15 mouse cellular contexts compared by ENCODE assay signal in the genomic region with DNA sequence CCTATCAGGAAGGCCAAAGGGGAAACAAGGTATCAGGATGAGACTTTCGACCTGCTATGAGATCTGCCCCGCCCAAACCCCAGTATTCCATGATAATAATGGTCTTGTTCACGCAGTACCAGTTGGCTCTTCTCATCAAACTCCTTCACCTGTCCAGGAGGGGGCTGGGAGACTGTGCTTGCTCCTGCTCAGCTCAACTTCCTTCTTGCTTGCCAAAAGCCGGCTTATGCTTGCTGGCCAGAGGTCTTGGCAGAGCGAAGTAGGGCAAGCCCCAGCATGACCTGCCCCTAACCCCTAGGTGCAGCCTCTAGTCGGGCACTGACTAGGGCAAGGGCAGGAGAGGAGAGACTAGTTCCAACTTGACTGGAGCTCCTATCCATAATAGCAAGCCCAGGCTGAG.
A peak's percentile ranks its signal among the peaks of the same experiment; 100 is the strongest.
DNase-seq lines count a peak whose midpoint lies in the region; ATAC-seq and TF ChIP-seq lines count a peak whose summit lies in the region.
"Had no signal": no experiment of that assay in that cellular context is flagged by ENCODE, and none has a peak within 500 bp of the region (broad histone marks: within the 10 kb centered on the region; RNA-seq: fewer than 3 reads in every experiment).

No protein-coding gene starts in this region.

- peak; percentile 19; the same call in 1 of the 2 replicates for TF ChIP-seq CTCF in small intestine, adult 2 months (IDR thresholded peaks at IDR 0.05; ENCODE audit: extremely low read depth, insufficient read length, insufficient replicate concordance, low read depth, low read length)

- H3K27me3 ChIP-seq in heart, embryonic 13.5 days (replicated peaks): no peaks in the 10 kb centered on the region
- no peaks in the 10 kb centered on the region for H3K27me3 ChIP-seq in heart, embryonic 11.5 days (ENCODE audit: control insufficient read depth, insufficient read depth, low read length)
- H3K27me3 ChIP-seq in small intestine, adult 2 months (ENCODE audit: control insufficient read depth, insufficient read depth, low read length): no peaks in the 10 kb centered on the region
- H3K27me3 ChIP-seq: neural tube, embryonic 13.5 days had no signal

- H3K36me3 ChIP-seq in heart, embryonic 13.5 days: no peaks in the 10 kb centered on the region
- no peaks in the 10 kb centered on the region for H3K36me3 ChIP-seq in heart, embryonic 11.5 days (ENCODE audit: control insufficient read depth, insufficient read depth, low read length)
- H3K36me3 ChIP-seq in small intestine, adult 2 months (ENCODE audit: control insufficient read depth, insufficient read depth, low read length): no peaks in the 10 kb centered on the region
- H3K36me3 ChIP-seq: embryonic facial prominence, embryonic 10.5 days; neural tube, embryonic 13.5 days had no signal

- no peak for ATAC-seq in heart, embryonic 13.5 days (ENCODE audit: extremely low read depth, insufficient number of reproducible peaks, low FRiP score, low TSS enrichment)
- ATAC-seq in heart, embryonic 11.5 days (replicated peaks; ENCODE audit: insufficient number of reproducible peaks, low FRiP score, low TSS enrichment): no peak
- ATAC-seq: inflammation-experienced regulatory T-cells, adult 6 months; midbrain, embryonic 16.5 days had no signal

- TF ChIP-seq POLR2A in small intestine, adult 2 months (IDR thresholded peaks at IDR 0.05; ENCODE audit: low read depth, low read length): no peak

- 73% methylated on average over 6 of the region's 6 CpGs for WGBS in heart, embryonic 13.5 days
- 82% methylated on average over 6 of the region's 6 CpGs for WGBS in heart, embryonic 11.5 days (ENCODE audit: insufficient replicate concordance)
- WGBS in small intestine, adult 2 months: 20% methylated on average over 6 of the region's 6 CpGs

- peak overlapping the region; percentile 64; the same call in 1 of the 2 replicates for H3K9ac ChIP-seq in heart, embryonic 13.5 days
- H3K9ac ChIP-seq in heart, embryonic 11.5 days (ENCODE audit: low read depth, low read length): no peak overlapping the region
- H3K9ac ChIP-seq: neural tube, embryonic 13.5 days had no signal

- peak overlapping the region; percentile 93; the same call in 1 of the 2 replicates for H3K27ac ChIP-seq in heart, embryonic 13.5 days (replicated peaks)
- H3K27ac ChIP-seq in heart, embryonic 11.5 days (ENCODE audit: low read depth, low read length): no peak overlapping the region
- H3K27ac ChIP-seq in small intestine, adult 2 months (ENCODE audit: insufficient read depth, low read depth, low read length): peak overlapping the region; percentile 78
- H3K27ac ChIP-seq: embryonic facial prominence, embryonic 10.5 days; neural tube, embryonic 13.5 days had no signal

- H3K4me2 ChIP-seq in heart, embryonic 13.5 days: no peak overlapping the region
- H3K4me2 ChIP-seq in heart, embryonic 11.5 days: no peak overlapping the region
- H3K4me2 ChIP-seq: neural tube, embryonic 13.5 days had no signal

- H3K9me3 ChIP-seq in heart, embryonic 13.5 days: no peaks in the 10 kb centered on the region
- no peaks in the 10 kb centered on the region for H3K9me3 ChIP-seq in heart, embryonic 11.5 days (replicated peaks; ENCODE audit: control insufficient read depth, low read length)
- H3K9me3 ChIP-seq: embryonic facial prominence, embryonic 10.5 days; neural tube, embryonic 13.5 days had no signal

- DNase-seq in cerebellum, adult 11-12 months: peak; percentile 24
- DNase-seq in cerebellum, postnatal 4 days (ENCODE audit: low spot score in 2 of 2): no peak
- peak; percentile 27 to 46 for DNase-seq in urinary bladder, postnatal 36 days (ENCODE audit: low spot score in 2 of 2)
- no peak for DNase-seq in urinary bladder, postnatal 4 days (ENCODE audit: low spot score in 2 of 2)
- no peak for DNase-seq in layer of hippocampus, postnatal 36 days
- DNase-seq: B cell, adult 2 months; lung, adult 2 months; thymus, adult 18-20 months had no signal

- no peak overlapping the region for H3K4me3 ChIP-seq in heart, embryonic 13.5 days
- no peak overlapping the region for H3K4me3 ChIP-seq in heart, embryonic 11.5 days (ENCODE audit: low read depth, low read length)
- H3K4me3 ChIP-seq in small intestine, adult 2 months (ENCODE audit: low read depth, low read length): no peak overlapping the region
- H3K4me3 ChIP-seq: embryonic facial prominence, embryonic 10.5 days; neural tube, embryonic 13.5 days had no signal

- H3K4me1 ChIP-seq in heart, embryonic 13.5 days: peaks cover 65% of the 10 kb centered on the region
- peaks cover 37% of the 10 kb centered on the region for H3K4me1 ChIP-seq in heart, embryonic 11.5 days (ENCODE audit: control insufficient read depth, insufficient read depth, low read length)
- peaks cover 47% of the 10 kb centered on the region for H3K4me1 ChIP-seq in small intestine, adult 2 months (ENCODE audit: control insufficient read depth, insufficient read depth, insufficient read length, low read length)

Comparison
In these comparisons a context has a peak if more than half of its experiments do, and no peak if none do; other contexts are left out.
1. DNase-seq: peak in cerebellum, adult 11-12 months (single experiment) and urinary bladder, postnatal 36 days (2 of 2); none in cerebellum, postnatal 4 days (0 of 2), urinary bladder, postnatal 4 days (0 of 2) and layer of hippocampus, postnatal 36 days (0 of 2).